Mouse (Mus musculus): ENCODE results near the gene Espl1. TPM values are rescaled to one million over a fixed set of nuclear protein-coding genes. Genes with fewer than 3 reads are reported as not detected.

Gene Espl1
- polyA plus RNA-seq, 1 experiment from 2014 or later: 32.2 TPM

DNA sequence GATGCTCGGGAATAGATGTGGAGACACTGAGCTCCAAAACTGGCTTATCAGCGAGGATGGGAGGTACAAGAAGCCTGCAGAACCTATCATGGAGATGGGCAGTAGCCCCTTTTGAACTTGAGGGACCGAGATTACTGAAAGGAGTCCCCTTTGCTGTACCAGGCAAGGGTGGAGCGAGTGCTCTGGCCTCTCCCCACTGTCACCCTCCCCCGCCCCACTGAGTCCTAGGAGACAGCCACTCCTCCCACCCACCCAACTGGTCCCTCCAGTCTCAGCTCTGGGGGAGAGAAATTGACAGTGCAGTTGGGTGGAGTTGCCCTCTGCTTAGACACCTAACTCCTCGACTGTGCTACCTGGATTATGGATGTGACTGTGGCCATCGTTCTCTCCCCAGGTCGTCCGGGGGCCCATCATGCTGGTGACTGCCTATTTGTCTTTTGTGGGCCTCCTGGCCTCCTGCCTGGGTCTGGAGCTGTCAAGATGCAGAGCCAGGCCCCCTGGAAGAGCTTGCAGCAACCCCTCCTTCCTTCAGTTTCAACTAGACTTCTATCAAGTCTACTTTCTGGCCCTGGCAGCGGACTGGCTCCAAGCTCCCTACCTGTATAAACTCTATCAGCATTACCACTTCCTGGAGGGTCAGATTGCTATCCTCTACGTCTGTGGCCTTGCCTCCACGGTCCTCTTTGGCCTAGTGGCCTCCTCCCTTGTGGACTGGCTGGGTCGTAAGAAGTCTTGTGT lies 16.1 kb upstream of the Espl1 start:
- peak overlapping the region; percentile 73 for H3K27ac ChIP-seq
- H3K4me3 ChIP-seq: peak overlapping the region; percentile 67
- H3K9me3 ChIP-seq: no peaks in the 10 kb centered on the region
- peaks cover 24% of the 10 kb centered on the region for H3K36me3 ChIP-seq
- H3K9ac ChIP-seq: peak overlapping the region; percentile 78
- peaks cover 21% of the 10 kb centered on the region for H3K4me1 ChIP-seq
- ATAC-seq (ENCODE audit: low FRiP score, low read depth): peak; percentile 5; the same call in 1 of the 2 replicates
- no peaks in the 10 kb centered on the region for H3K27me3 ChIP-seq
- H3K4me2 ChIP-seq (replicated peaks): peak overlapping the region; percentile 93
- WGBS: 22% methylated on average over 13 of the region's 13 CpGs

DNA sequence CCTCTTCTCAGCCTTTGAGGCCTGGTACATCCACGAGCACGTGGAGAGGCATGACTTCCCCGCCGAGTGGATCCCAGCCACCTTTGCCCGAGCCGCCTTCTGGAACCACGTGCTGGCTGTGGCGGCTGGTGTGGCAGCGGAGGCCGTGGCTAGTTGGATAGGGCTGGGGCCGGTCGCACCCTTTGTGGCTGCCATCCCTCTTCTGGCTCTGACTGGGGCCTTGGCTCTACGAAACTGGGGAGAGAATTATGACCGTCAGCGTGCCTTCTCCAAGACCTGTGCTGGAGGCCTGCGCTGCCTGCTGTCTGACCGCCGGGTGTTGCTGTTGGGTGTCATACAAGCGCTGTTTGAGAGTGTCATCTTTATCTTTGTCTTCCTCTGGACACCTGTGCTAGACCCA lies 15.4 kb upstream of the Espl1 start:
- ATAC-seq (ENCODE audit: low FRiP score, low read depth): no peak
- Histone ChIP-seq H3K4me2 (replicated peaks) (peak overlapping the region; percentile 93), H3K9me3 (no peaks in the 10 kb centered on the region), H3K4me3 (peak overlapping the region; percentile 67), H3K27ac (no peak overlapping the region), H3K9ac (0 out of 2 replicates have a peak overlapping the region, but pooled peaks have one; percentile 78), H3K27me3 (no peaks in the 10 kb centered on the region), H3K4me1 (peaks cover 21% of the 10 kb centered on the region), H3K36me3 (peaks cover 24% of the 10 kb centered on the region)
- WGBS: 94% methylated on average over 19 of the region's 19 CpGs

DNA sequence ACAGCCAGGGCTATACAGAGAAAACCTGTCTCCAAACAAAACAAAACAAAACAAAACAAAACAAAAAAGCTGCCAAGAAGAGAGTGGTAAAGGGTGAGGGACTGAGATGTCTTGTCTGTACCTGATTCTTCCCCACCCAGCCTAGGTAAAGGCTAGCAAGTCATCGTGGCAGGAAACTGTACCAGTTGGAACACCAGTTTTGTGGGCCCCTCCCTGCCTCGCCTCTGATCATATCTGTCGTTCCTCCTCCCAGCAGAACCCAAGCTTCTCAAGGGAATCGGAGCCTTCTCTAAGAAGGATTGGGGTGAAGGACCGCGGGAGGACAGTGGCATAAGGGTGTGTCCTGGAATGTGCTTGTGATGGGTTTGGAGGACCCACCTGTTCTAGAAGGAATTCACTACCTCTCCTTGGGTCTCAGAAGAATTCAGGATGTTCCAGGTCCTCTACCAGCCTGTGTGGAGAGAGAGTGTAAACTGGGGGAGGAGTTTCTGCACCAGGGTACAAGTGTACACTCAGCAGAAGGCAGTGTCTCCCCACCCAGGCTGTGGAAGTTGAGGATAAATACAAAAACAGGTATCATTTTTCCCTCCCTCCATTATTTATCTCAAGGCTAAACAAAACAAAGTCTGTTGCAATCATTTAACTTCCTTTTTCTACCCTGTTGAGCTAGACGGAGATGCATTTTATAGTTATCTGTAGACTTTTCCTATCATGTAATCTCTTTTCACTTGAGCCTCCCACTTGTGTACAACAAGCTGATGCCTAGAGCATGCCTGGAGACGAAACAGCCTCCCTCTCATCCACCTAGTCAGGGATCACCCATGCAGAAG lies 13.4 kb upstream of the Espl1 start:
- H3K27me3 ChIP-seq: no peaks in the 10 kb centered on the region
- no peak overlapping the region for H3K27ac ChIP-seq
- WGBS: 84% methylated on average over 8 of the region's 8 CpGs
- ATAC-seq (ENCODE audit: low FRiP score, low read depth): no peak
- no peak overlapping the region for H3K4me2 ChIP-seq (replicated peaks)
- peaks cover 21% of the 10 kb centered on the region for H3K4me1 ChIP-seq
- peaks cover 24% of the 10 kb centered on the region for H3K36me3 ChIP-seq
- H3K4me3 ChIP-seq: no peak overlapping the region
- no peaks in the 10 kb centered on the region for H3K9me3 ChIP-seq
- no peak overlapping the region for H3K9ac ChIP-seq

GRCm38 (mm10) chr15:102283648-102284047 lies 12.4 kb upstream of the Espl1 start:
- H3K27ac ChIP-seq: no peak overlapping the region
- H3K4me1 ChIP-seq: peaks cover 20% of the 10 kb centered on the region
- no peak for ATAC-seq (ENCODE audit: low FRiP score, low read depth)
- H3K4me3 ChIP-seq: no peak overlapping the region
- no peak overlapping the region for H3K4me2 ChIP-seq (replicated peaks)
- H3K9me3 ChIP-seq: no peaks in the 10 kb centered on the region
- no peak overlapping the region; the same call in 1 of the 2 replicates for H3K9ac ChIP-seq
- WGBS: 75% methylated on average over 3 of the region's 3 CpGs
- H3K36me3 ChIP-seq: peaks cover 24% of the 10 kb centered on the region
- no peaks in the 10 kb centered on the region for H3K27me3 ChIP-seq

- Histone ChIP-seq H3K36me3 (peaks cover 4% of the 10 kb centered on the region), H3K27me3 (no peaks in the 10 kb centered on the region), H3K4me2 (replicated peaks) (no peak overlapping the region), H3K9ac (no peak overlapping the region), H3K27ac (no peak overlapping the region), H3K4me3 (no peak overlapping the region), H3K4me1 (no peaks in the 10 kb centered on the region), H3K9me3 (no peaks in the 10 kb centered on the region)
- no peak for ATAC-seq (ENCODE audit: low FRiP score, low read depth)
These were observed 8.7 kb upstream of the Espl1 start for GRCm38 (mm10) chr15:102287395-102287794.

GRCm38 (mm10) chr15:102296368-102297006 lies 421 bp downstream of the Espl1 start:
- Histone ChIP-seq H3K4me1 (peaks cover 6% of the 10 kb centered on the region), H3K27me3 (no peaks in the 10 kb centered on the region), H3K36me3 (peaks cover 34% of the 10 kb centered on the region), H3K4me3 (peak overlapping the region; percentile 71), H3K9ac (peak overlapping the region; percentile 68), H3K27ac (no peak overlapping the region), H3K9me3 (no peaks in the 10 kb centered on the region), H3K4me2 (replicated peaks) (peak overlapping the region; percentile 89)
- WGBS: 4% methylated on average over 24 of the region's 24 CpGs
- peak; percentile 26; the same call in 1 of the 2 replicates for ATAC-seq (ENCODE audit: low FRiP score, low read depth)

GRCm38 (mm10) chr15:102302542-102302941 lies 6.5 kb downstream of the Espl1 start:
- Histone ChIP-seq H3K4me2 (replicated peaks) (no peak overlapping the region), H3K36me3 (peaks cover 84% of the 10 kb centered on the region), H3K4me1 (no peaks in the 10 kb centered on the region), H3K9ac (no peak overlapping the region), H3K27ac (no peak overlapping the region), H3K4me3 (no peak overlapping the region), H3K9me3 (no peaks in the 10 kb centered on the region), H3K27me3 (no peaks in the 10 kb centered on the region)
- WGBS: 85% methylated on average over 6 of the region's 6 CpGs
- ATAC-seq (ENCODE audit: low FRiP score, low read depth): no peak

DNA sequence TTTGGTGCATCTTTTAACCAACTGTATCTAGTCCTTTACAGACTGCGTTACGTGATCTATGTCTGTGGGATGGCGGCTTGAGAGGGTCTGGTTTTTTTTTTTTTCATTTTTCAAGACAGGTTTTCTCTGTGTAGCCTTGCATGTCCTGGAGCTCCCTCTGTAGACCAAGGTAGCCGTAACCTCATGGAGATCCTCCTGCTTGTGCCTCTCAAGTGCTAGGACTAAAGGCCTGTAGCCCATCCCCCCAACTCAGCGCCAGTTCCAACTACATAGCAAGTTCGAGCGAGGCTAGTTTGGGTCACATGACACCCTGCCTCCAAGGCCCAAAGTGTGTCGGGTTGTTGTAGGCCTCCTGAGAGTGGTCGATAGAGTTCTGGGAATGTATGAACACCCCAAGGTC lies 12.7 kb downstream of the Espl1 start:
- WGBS: 81% methylated on average over 9 of the region's 9 CpGs
- no peak for ATAC-seq (ENCODE audit: low FRiP score, low read depth)
- no peaks in the 10 kb centered on the region for H3K27me3 ChIP-seq
- H3K9ac ChIP-seq: no peak overlapping the region
- no peak overlapping the region for H3K4me2 ChIP-seq (replicated peaks)
- no peak overlapping the region for H3K27ac ChIP-seq
- H3K9me3 ChIP-seq: no peaks in the 10 kb centered on the region
- H3K36me3 ChIP-seq: peaks cover 91% of the 10 kb centered on the region
- no peak overlapping the region for H3K4me3 ChIP-seq
- no peaks in the 10 kb centered on the region for H3K4me1 ChIP-seq

DNA sequence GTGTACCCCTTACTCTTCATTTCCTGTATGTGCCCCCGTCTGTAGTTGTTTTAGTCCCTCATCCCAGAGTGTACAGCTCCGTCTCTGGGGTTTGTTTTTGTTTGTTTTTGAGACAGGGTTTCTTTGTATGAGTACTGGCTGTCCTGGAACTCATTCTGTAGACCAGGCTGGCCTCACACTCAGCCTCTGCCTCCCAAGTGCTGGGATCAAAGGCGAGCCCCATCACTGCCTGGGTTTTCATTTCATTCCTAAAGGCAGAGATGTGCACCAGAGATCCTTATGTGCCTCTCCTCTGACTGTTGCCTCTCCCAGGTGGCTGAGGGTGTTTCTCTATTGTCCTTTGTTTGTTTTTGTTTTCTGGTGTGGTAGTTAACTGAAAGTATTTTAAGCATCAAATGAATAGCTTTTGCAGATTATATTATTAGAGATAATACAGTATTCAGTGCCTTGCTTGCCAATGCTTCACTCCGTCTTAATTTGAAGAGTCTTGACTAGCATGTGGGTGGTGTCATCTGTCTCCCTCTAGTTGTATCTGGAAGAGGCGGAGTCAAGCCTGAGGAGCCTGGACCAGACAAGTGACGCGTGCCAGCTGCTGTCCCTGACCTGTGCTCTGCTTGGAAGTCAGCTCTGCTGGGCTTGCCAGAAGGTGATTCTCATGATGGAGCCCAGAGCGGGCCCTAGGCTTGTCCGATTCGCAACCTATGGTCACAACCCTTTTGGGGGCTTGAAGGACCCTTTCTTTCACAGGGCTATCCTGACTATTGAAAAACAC lies 14.2 kb downstream of the Espl1 start:
- Histone ChIP-seq H3K4me3 (no peak overlapping the region), H3K4me1 (no peaks in the 10 kb centered on the region), H3K27ac (no peak overlapping the region), H3K9me3 (no peaks in the 10 kb centered on the region), H3K36me3 (peaks cover 90% of the 10 kb centered on the region), H3K9ac (no peak overlapping the region), H3K4me2 (replicated peaks) (no peak overlapping the region), H3K27me3 (no peaks in the 10 kb centered on the region)
- no peak for ATAC-seq (ENCODE audit: low FRiP score, low read depth)
- WGBS: 79% methylated on average over 10 of the region's 10 CpGs

GRCm38 (mm10) chr15:102311489-102311888 lies 15.4 kb downstream of the Espl1 start:
- no peaks in the 10 kb centered on the region for H3K9me3 ChIP-seq
- H3K27ac ChIP-seq: no peak overlapping the region
- H3K4me3 ChIP-seq: no peak overlapping the region
- H3K9ac ChIP-seq: no peak overlapping the region
- no peaks in the 10 kb centered on the region for H3K27me3 ChIP-seq
- no peak overlapping the region for H3K4me2 ChIP-seq (replicated peaks)
- no peak for ATAC-seq (ENCODE audit: low FRiP score, low read depth)
- no peaks in the 10 kb centered on the region for H3K4me1 ChIP-seq
- peaks cover 90% of the 10 kb centered on the region for H3K36me3 ChIP-seq

- ATAC-seq (ENCODE audit: low FRiP score, low read depth): no peak
- WGBS: 85% methylated on average over 8 of the region's 8 CpGs
- Histone ChIP-seq H3K36me3 (peaks cover 87% of the 10 kb centered on the region), H3K4me3 (no peak overlapping the region), H3K27me3 (no peaks in the 10 kb centered on the region), H3K4me1 (no peaks in the 10 kb centered on the region), H3K9ac (peak overlapping the region; percentile 35; the same call in 1 of the 2 replicates), H3K27ac (no peak overlapping the region), H3K4me2 (replicated peaks) (no peak overlapping the region), H3K9me3 (no peaks in the 10 kb centered on the region)
These were observed 19.2 kb downstream of the Espl1 start for GRCm38 (mm10) chr15:102315292-102315691.
